Mouse (Mus musculus) bone marrow, adult 2 months (tissue): Measurements from ENCODE around the gene Zfp503. TPM values are rescaled to one million over a fixed set of nuclear protein-coding genes. Genes with fewer than 3 reads are reported as not detected.

Experiments used
- H3K27ac ChIP-seq: fragments of 200-500 bp; 2 replicates; pipeline ENCODE4 v1.5.1; 2012; ENCODE audit warnings: low read depth, mild to moderate bottlenecking, control low read depth, inconsistent platforms, low read length; ENCODE audit not compliant: control insufficient read depth, poor library complexity, insufficient read depth
- H3K4me1 ChIP-seq: fragments of 200-500 bp; 2 replicates; pipeline ENCODE4 v1.6.1; 2011; ENCODE audit warnings: low read length; ENCODE audit not compliant: control insufficient read depth, insufficient read depth
- H3K4me3 ChIP-seq: fragments of 200-500 bp; replicated peaks from 2 replicates; pipeline ENCODE3; 2011; ENCODE audit warnings: mild to moderate bottlenecking, low read depth, low read length, control low read depth; ENCODE audit not compliant: control insufficient read depth
- CTCF ChIP-seq: fragments of 200-500 bp; IDR thresholded peaks from 2 replicates; pipeline ENCODE4 v1.5.1; 2011; ENCODE audit warnings: low read length, control low read depth; ENCODE audit not compliant: control insufficient read depth, insufficient read depth
- POLR2A ChIP-seq: fragments of 200-500 bp; IDR thresholded peaks from 2 replicates; pipeline ENCODE4 v1.6.1; 2011; ENCODE audit warnings: low read depth, mild to moderate bottlenecking, control low read depth, low read length, borderline replicate concordance; ENCODE audit not compliant: control insufficient read depth
- WGBS: fragments of 180-500 bp; shearing (Covaris S2); methylation state at CpG from one replicate; pipeline ENCODE4 v1.1.7; 2018; 5-methylcytosine and 5-hydroxymethylcytosine counted together
- polyA plus RNA-seq: library from polyadenylated mRNA; stranded (reverse); fragments of >200 nt; gene quantifications from 2 replicates; pipeline ENCODE4 v1.2.4, GENCODE M21; 2011; ENCODE audit warnings: low replicate concordance; ENCODE audit not compliant: missing spikeins, insufficient read depth, insufficient read length

Gene Zfp503
- polyA plus RNA-seq, 1 experiment = 0.95 TPM

GRCm38 (mm10) chr14:21988577-21989290, 667 bp downstream of the Zfp503 start:
- TF ChIP-seq CTCF (no peak), POLR2A (no peak)
- WGBS = 2% methylated on average over 26 of the region's 26 CpGs
- H3K27ac ChIP-seq = no peak overlapping the region
- H3K4me3 ChIP-seq = no peak overlapping the region
- H3K4me1 ChIP-seq = no peaks in the 10 kb centered on the region

- Histone ChIP-seq H3K4me3 (peak overlapping the region; percentile 40), H3K4me1 (no peaks in the 10 kb centered on the region), H3K27ac (peak overlapping the region; percentile 12; the same call in 1 of the 2 replicates)
- TF ChIP-seq POLR2A (no peak), CTCF (no peak)
- under 1% methylated on average over 74 of the region's 74 CpGs for WGBS
Measured at GRCm38 (mm10) chr14:21987660-21988576, 1.5 kb downstream of the Zfp503 start.

- Histone ChIP-seq H3K4me3 (peak overlapping the region; percentile 38), H3K4me1 (no peaks in the 10 kb centered on the region), H3K27ac (peak overlapping the region; percentile 12; the same call in 1 of the 2 replicates)
- under 1% methylated on average over 61 of the region's 61 CpGs for WGBS
- no peak for TF ChIP-seq CTCF
- no peak for TF ChIP-seq POLR2A
Measured at GRCm38 (mm10) chr14:21986733-21987659, 2.4 kb downstream of the Zfp503 start.

- Histone ChIP-seq H3K27ac (no peak overlapping the region), H3K4me1 (no peaks in the 10 kb centered on the region), H3K4me3 (peak overlapping the region; percentile 49)
- 1% methylated on average over 62 of the region's 62 CpGs for WGBS
- TF ChIP-seq POLR2A = no peak
- TF ChIP-seq CTCF = peak; percentile 48
Measured at GRCm38 (mm10) chr14:21985981-21986732, 3.2 kb downstream of the Zfp503 start.

DNA sequence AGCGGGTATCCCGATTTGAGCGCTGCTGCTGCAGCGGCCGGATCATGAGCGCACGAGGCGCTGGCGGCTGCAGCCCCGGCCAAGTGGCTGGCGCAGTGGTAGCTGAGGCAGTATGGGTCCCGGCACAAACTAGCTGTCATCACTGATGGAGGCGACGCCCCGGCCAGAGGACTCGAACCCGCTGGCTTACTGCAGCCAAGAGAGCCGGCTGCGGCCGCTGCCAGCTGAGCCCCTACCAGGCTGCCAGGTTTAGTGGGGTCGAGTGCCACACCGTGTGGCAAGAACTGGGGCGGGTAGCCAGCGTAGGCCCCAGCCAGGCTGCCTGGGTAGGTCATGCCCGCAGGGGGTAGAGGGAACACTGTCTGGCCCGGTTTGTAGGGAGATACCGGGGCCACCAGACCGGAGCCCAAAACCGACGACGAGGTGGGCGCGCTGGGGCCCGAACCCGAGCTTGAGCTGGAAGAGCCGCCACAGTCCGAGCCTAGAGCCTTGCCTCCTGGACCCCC, 3.9 kb downstream of the Zfp503 start:
- no peak overlapping the region; the same call in 1 of the 2 replicates for H3K27ac ChIP-seq
- H3K4me1 ChIP-seq = no peaks in the 10 kb centered on the region
- no peak overlapping the region for H3K4me3 ChIP-seq
- WGBS = 9% methylated on average over 37 of the region's 37 CpGs
- TF ChIP-seq CTCF = no peak
- no peak for TF ChIP-seq POLR2A

GRCm38 (mm10) chr14:21984757-21985425, 4.5 kb downstream of the Zfp503 start:
- H3K4me3 ChIP-seq = no peak overlapping the region
- 12% methylated on average over 49 of the region's 49 CpGs for WGBS
- TF ChIP-seq CTCF = no peak
- no peak for TF ChIP-seq POLR2A
- H3K27ac ChIP-seq = no peak overlapping the region; the same call in 1 of the 2 replicates
- no peaks in the 10 kb centered on the region for H3K4me1 ChIP-seq
